Mouse (Mus musculus) left cerebral cortex, postnatal 36 days (tissue): ENCODE measurements around the gene Kansl2. TPM values are rescaled to one million over a fixed set of nuclear protein-coding genes. Genes with fewer than 3 reads are reported as not detected.

Experiments used
- DNase-seq, 2 experiments: peaks; one replicate each; pipeline ENCODE4 v3.0.0; 2021 to 2022; ENCODE audit warnings: low spot score in 2 of 2, mixed read lengths in 1 of 2
- intact Hi-C: fragments of 180-260 bp; cut with DNase I; formaldehyde crosslinking; loops from one replicate; pipeline ENCODE4 v1.15.1; 2025
- total RNA-seq, 2 experiments: library from RNA; stranded (reverse); gene quantifications; 2 replicates each; pipeline ENCODE4 v1.2.3; 2021

The Kansl2 gene
- 10 to 100 TPM; 58.9 to 60.9 TPM for total RNA-seq

- DNase-seq: peak; percentile 98 to 99
- intact Hi-C loops: loop anchor here (5.0 kb wide), 1 partner anchor 33 kb away; no protein-coding TSS in a partner anchor
Measured at GRCm38 (mm10) chr15:98533881-98534627, at the start of gene Kansl2. Gene Kansl2, minus strand, starts transcription at chr15:98534264.

- intact Hi-C loops: no loop called here
- DNase-seq: no peak
Measured at GRCm38 (mm10) chr15:98582996-98583395, 48.9 kb upstream of the Kansl2 start.

- intact Hi-C loops: no loop called here
- DNase-seq: no peak
Measured at GRCm38 (mm10) chr15:98582410-98582809, 48.3 kb upstream of the Kansl2 start.

- intact Hi-C loops: loop anchor here (1.0 kb wide), 1 partner anchor 37 kb away; no protein-coding TSS in a partner anchor
- DNase-seq: peak; percentile 62 to 76
Measured at GRCm38 (mm10) chr15:98579795-98580464, 45.9 kb upstream of the Kansl2 start.

GRCm38 (mm10) chr15:98579310-98579709 lies 45.2 kb upstream of the Kansl2 start:
- intact Hi-C loops: no loop called here
- no peak for DNase-seq

GRCm38 (mm10) chr15:98573293-98573692 lies 39.2 kb upstream of the Kansl2 start:
- intact Hi-C loops: no loop called here

GRCm38 (mm10) chr15:98570873-98571538 lies 36.9 kb upstream of the Kansl2 start, which contains the start of the genes Ccnt1 and 4930415O20Rik:
Gene Ccnt1, minus strand, starts transcription at chr15:98570923.
Gene 4930415O20Rik, plus strand, starts transcription at chr15:98571004.
- no peak for DNase-seq
- intact Hi-C loops: no loop called here

More at GRCm38 (mm10) chr15:98573293-98573692, 39.2 kb upstream of the Kansl2 start:
- no peak for DNase-seq

- intact Hi-C loops: loop anchor here (5.0 kb wide), 1 partner anchor 38 kb away; the partner anchor contains the start of gene Kansl2
- no peak for DNase-seq
Measured at GRCm38 (mm10) chr15:98569795-98570365, 35.8 kb upstream of the Kansl2 start.

- intact Hi-C loops: loop anchor here (5.0 kb wide), 1 partner anchor 37 kb away; the partner anchor contains the start of gene Kansl2
- no peak for DNase-seq
Measured at GRCm38 (mm10) chr15:98569216-98569615, 35.2 kb upstream of the Kansl2 start.

GRCm38 (mm10) chr15:98568256-98569033 lies 34.4 kb upstream of the Kansl2 start:
- DNase-seq: no peak
- intact Hi-C loops: loop anchor here (5.0 kb wide), 1 partner anchor 36 kb away; the partner anchor contains the start of gene Kansl2

GRCm38 (mm10) chr15:98567278-98568134 lies 33.4 kb upstream of the Kansl2 start:
- intact Hi-C loops: loop anchor here (5.0 kb wide), 1 partner anchor 35 kb away; the partner anchor contains the start of gene Kansl2
- DNase-seq: peak; percentile 100

GRCm38 (mm10) chr15:98566973-98567277 lies 32.9 kb upstream of the Kansl2 start:
- no peak for DNase-seq
- intact Hi-C loops: loop anchor here (5.0 kb wide), 1 partner anchor 35 kb away; the partner anchor contains the start of gene Kansl2

GRCm38 (mm10) chr15:98557186-98557585 lies 23.1 kb upstream of the Kansl2 start:
- intact Hi-C loops: no loop called here
- no peak for DNase-seq

GRCm38 (mm10) chr15:98555881-98556280 lies 21.8 kb upstream of the Kansl2 start:
- intact Hi-C loops: no loop called here

GRCm38 (mm10) chr15:98552758-98553157 lies 18.7 kb upstream of the Kansl2 start:
- intact Hi-C loops: no loop called here
- no peak for DNase-seq

More at GRCm38 (mm10) chr15:98555881-98556280, 21.8 kb upstream of the Kansl2 start:
- no peak for DNase-seq

GRCm38 (mm10) chr15:98546843-98547242 lies 12.8 kb upstream of the Kansl2 start:
- no peak for DNase-seq
- intact Hi-C loops: no loop called here

- intact Hi-C loops: no loop called here
- no peak for DNase-seq
Measured at GRCm38 (mm10) chr15:98545151-98545550, 11.1 kb upstream of the Kansl2 start.

GRCm38 (mm10) chr15:98543341-98543740 lies 9.3 kb upstream of the Kansl2 start:
- intact Hi-C loops: no loop called here
- DNase-seq: no peak
